Mouse (Mus musculus): ENCODE measurements at regions not wholly inside any gene's neighbourhood (a gene's known extent, or its start where the extent isn't known, plus 50 kb on each side); places are given as distances from the start of the nearest gene placed in this dataset.
"Not testable (repeated sequence)": the region's sequence is repeated elsewhere in the genome, so short reads cannot be mapped to it uniquely, and the experiment has no call there.

- no peaks in the 10 kb centered on the region for H3K9me3 ChIP-seq (replicated peaks; ENCODE audit: control insufficient read depth, low read length)
- ATAC-seq (ENCODE audit: insufficient read depth, low read depth) (no peak), DNase-seq (ENCODE audit: low spot score) (no peak)
- no peak overlapping the region for H3K4me2 ChIP-seq (ENCODE audit: low read depth, low read length)
- no peak overlapping the region for H3K4me3 ChIP-seq (ENCODE audit: low read depth, low read length)
- no peaks in the 10 kb centered on the region for H3K36me3 ChIP-seq (replicated peaks; ENCODE audit: control insufficient read depth, insufficient read depth, low read length)
- H3K4me1 ChIP-seq (ENCODE audit: control insufficient read depth, insufficient read depth) = no peaks in the 10 kb centered on the region
- TF ChIP-seq EP300 (IDR thresholded peaks at IDR 0.05; ENCODE audit: low read depth) (no peak), CTCF (IDR thresholded peaks at IDR 0.05; ENCODE audit: low read depth) (no peak)
- H3K9ac ChIP-seq (replicated peaks; ENCODE audit: low read depth, low read length) = no peak overlapping the region
- no peaks in the 10 kb centered on the region for H3K27me3 ChIP-seq (ENCODE audit: control insufficient read depth, insufficient read depth, low read length)
- no peak overlapping the region for H3K27ac ChIP-seq (ENCODE audit: low read depth)
These were observed 307.4 kb downstream of the Phex start for GRCm38 (mm10) chrX:157107747-157108146.

- H3K27me3 ChIP-seq (ENCODE audit: control insufficient read depth, insufficient read depth, low read length) = no peaks in the 10 kb centered on the region
- no peak overlapping the region for H3K4me2 ChIP-seq (ENCODE audit: low read depth, low read length)
- H3K4me3 ChIP-seq (ENCODE audit: low read depth, low read length) = no peak overlapping the region
- TF ChIP-seq EP300 (IDR thresholded peaks at IDR 0.05; ENCODE audit: low read depth) (no peak), CTCF (IDR thresholded peaks at IDR 0.05; ENCODE audit: low read depth) (no peak)
- 0 out of 2 replicates have a peak overlapping the region, but pooled peaks have one; percentile 7 for H3K27ac ChIP-seq (ENCODE audit: low read depth)
- H3K36me3 ChIP-seq (replicated peaks; ENCODE audit: control insufficient read depth, insufficient read depth, low read length) = no peaks in the 10 kb centered on the region
- H3K9ac ChIP-seq (replicated peaks; ENCODE audit: low read depth, low read length) = no peak overlapping the region
- H3K4me1 ChIP-seq (ENCODE audit: control insufficient read depth, insufficient read depth) = no peaks in the 10 kb centered on the region
- no peaks in the 10 kb centered on the region for H3K9me3 ChIP-seq (replicated peaks; ENCODE audit: control insufficient read depth, low read length)
- ATAC-seq (ENCODE audit: insufficient read depth, low read depth) (no peak), DNase-seq (ENCODE audit: low spot score) (no peak)
These were observed 335.1 kb downstream of the Phex start for GRCm38 (mm10) chrX:157080025-157080424.

- no peak for TF ChIP-seq EP300 (IDR thresholded peaks at IDR 0.05; ENCODE audit: low read depth)
- no peak for TF ChIP-seq CTCF (IDR thresholded peaks at IDR 0.05; ENCODE audit: low read depth)
- ATAC-seq (ENCODE audit: insufficient read depth, low read depth) (no peak), DNase-seq (ENCODE audit: low spot score) (peak; percentile 38)
- Histone ChIP-seq H3K36me3 (replicated peaks; ENCODE audit: control insufficient read depth, insufficient read depth, low read length) (no peaks in the 10 kb centered on the region), H3K27ac (ENCODE audit: low read depth) (0 out of 2 replicates have a peak overlapping the region, but pooled peaks have one; percentile 7), H3K4me3 (ENCODE audit: low read depth, low read length) (no peak overlapping the region), H3K4me2 (ENCODE audit: low read depth, low read length) (no peak overlapping the region), H3K9ac (replicated peaks; ENCODE audit: low read depth, low read length) (no peak overlapping the region), H3K9me3 (replicated peaks; ENCODE audit: control insufficient read depth, low read length) (no peaks in the 10 kb centered on the region), H3K27me3 (ENCODE audit: control insufficient read depth, insufficient read depth, low read length) (no peaks in the 10 kb centered on the region), H3K4me1 (ENCODE audit: control insufficient read depth, insufficient read depth) (no peaks in the 10 kb centered on the region)
- 3% methylated on average over 2 of the region's 2 CpGs for WGBS
These were observed 335.5 kb downstream of the Phex start for GRCm38 (mm10) chrX:157079606-157080005.

GRCm38 (mm10) chrX:157078061-157078460 lies 337.1 kb downstream of the Phex start:
- H3K4me1 ChIP-seq (ENCODE audit: control insufficient read depth, insufficient read depth); H3K36me3 ChIP-seq (replicated peaks; ENCODE audit: control insufficient read depth, insufficient read depth, low read length); H3K9me3 ChIP-seq (replicated peaks; ENCODE audit: control insufficient read depth, low read length); H3K4me3 ChIP-seq (ENCODE audit: low read depth, low read length); H3K4me2 ChIP-seq (ENCODE audit: low read depth, low read length); H3K9ac ChIP-seq (replicated peaks; ENCODE audit: low read depth, low read length); H3K27ac ChIP-seq (ENCODE audit: low read depth); ATAC-seq (ENCODE audit: insufficient read depth, low read depth); H3K27me3 ChIP-seq (ENCODE audit: control insufficient read depth, insufficient read depth, low read length); DNase-seq (ENCODE audit: low spot score): not testable (repeated sequence)
- 77% methylated on average over 5 of the region's 5 CpGs for WGBS

GRCm38 (mm10) chrX:157076193-157076592 lies 338.9 kb downstream of the Phex start:
- Histone ChIP-seq H3K27me3 (ENCODE audit: control insufficient read depth, insufficient read depth, low read length) (no peaks in the 10 kb centered on the region), H3K9ac (replicated peaks; ENCODE audit: low read depth, low read length) (no peak overlapping the region), H3K9me3 (replicated peaks; ENCODE audit: control insufficient read depth, low read length) (no peaks in the 10 kb centered on the region), H3K4me2 (ENCODE audit: low read depth, low read length) (no peak overlapping the region), H3K27ac (ENCODE audit: low read depth) (no peak overlapping the region), H3K36me3 (replicated peaks; ENCODE audit: control insufficient read depth, insufficient read depth, low read length) (no peaks in the 10 kb centered on the region), H3K4me3 (ENCODE audit: low read depth, low read length) (no peak overlapping the region), H3K4me1 (ENCODE audit: control insufficient read depth, insufficient read depth) (no peaks in the 10 kb centered on the region)
- ATAC-seq (ENCODE audit: insufficient read depth, low read depth) = no peak
- TF ChIP-seq EP300 (IDR thresholded peaks at IDR 0.05; ENCODE audit: low read depth) = no peak
- no peak for TF ChIP-seq CTCF (IDR thresholded peaks at IDR 0.05; ENCODE audit: low read depth)
- DNase-seq (ENCODE audit: low spot score) = no peak

GRCm38 (mm10) chrX:157051629-157052315 lies 363.3 kb downstream of the Phex start:
- no peak overlapping the region for H3K9ac ChIP-seq (replicated peaks; ENCODE audit: low read depth, low read length)
- DNase-seq (ENCODE audit: low spot score) (no peak), ATAC-seq (ENCODE audit: insufficient read depth, low read depth) (no peak)
- H3K4me1 ChIP-seq (ENCODE audit: control insufficient read depth, insufficient read depth) = no peaks in the 10 kb centered on the region
- no peak overlapping the region for H3K4me2 ChIP-seq (ENCODE audit: low read depth, low read length)
- TF ChIP-seq CTCF (IDR thresholded peaks at IDR 0.05; ENCODE audit: low read depth) = no peak
- TF ChIP-seq EP300 (IDR thresholded peaks at IDR 0.05; ENCODE audit: low read depth) = no peak
- H3K27ac ChIP-seq (ENCODE audit: low read depth) = no peak overlapping the region
- WGBS = 24% methylated on average over 2 of the region's 2 CpGs
- no peaks in the 10 kb centered on the region for H3K27me3 ChIP-seq (ENCODE audit: control insufficient read depth, insufficient read depth, low read length)
- H3K9me3 ChIP-seq (replicated peaks; ENCODE audit: control insufficient read depth, low read length) = no peaks in the 10 kb centered on the region
- no peaks in the 10 kb centered on the region for H3K36me3 ChIP-seq (replicated peaks; ENCODE audit: control insufficient read depth, insufficient read depth, low read length)
- no peak overlapping the region for H3K4me3 ChIP-seq (ENCODE audit: low read depth, low read length)

Measured in heart, postnatal 0 days (tissue).